Mouse (Mus musculus): ENCODE measurements around the gene Olfr1335.
"Not testable (repeated sequence)": the region's sequence is repeated elsewhere in the genome, so short reads cannot be mapped to it uniquely, and the experiment has no call there.

Olfr1335 gene

GRCm38 (mm10) chr4:118809844-118810243, at the start of gene Olfr1335:
Olfr1335 (minus strand) TSS chr4:118809944.
- no peak for DNase-seq (ENCODE audit: extremely low read depth, low read depth, low spot score)

- no peak for DNase-seq (ENCODE audit: extremely low read depth, low read depth, low spot score)
These were observed 26.4 kb upstream of the Olfr1335 start, which contains the start of gene Olfr1333 for GRCm38 (mm10) chr4:118836179-118836578. Olfr1333 (minus strand) TSS chr4:118836279.

DNA sequence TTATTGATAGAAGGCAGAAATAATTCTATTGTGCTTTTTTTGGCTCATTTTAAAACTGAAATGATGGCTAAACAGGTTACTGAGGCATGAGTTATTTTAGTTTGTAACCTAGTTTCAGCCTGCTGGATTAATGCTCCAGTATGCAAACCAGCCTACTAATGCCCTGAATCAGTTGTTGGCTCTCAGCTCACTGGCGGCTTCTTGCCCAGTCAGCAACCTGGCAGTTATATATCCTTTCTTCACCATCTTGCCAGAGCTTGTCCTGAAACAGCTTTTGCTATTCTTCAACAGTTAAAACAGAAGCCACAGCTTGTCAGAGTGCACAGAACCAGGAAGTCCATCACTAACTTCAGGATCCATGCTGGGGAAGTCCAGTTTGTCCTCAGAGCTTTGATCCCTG, 9.2 kb upstream of the Olfr1335 start:
- peak; percentile 37 for DNase-seq (ENCODE audit: extremely low read depth, low read depth, low spot score)

DNA sequence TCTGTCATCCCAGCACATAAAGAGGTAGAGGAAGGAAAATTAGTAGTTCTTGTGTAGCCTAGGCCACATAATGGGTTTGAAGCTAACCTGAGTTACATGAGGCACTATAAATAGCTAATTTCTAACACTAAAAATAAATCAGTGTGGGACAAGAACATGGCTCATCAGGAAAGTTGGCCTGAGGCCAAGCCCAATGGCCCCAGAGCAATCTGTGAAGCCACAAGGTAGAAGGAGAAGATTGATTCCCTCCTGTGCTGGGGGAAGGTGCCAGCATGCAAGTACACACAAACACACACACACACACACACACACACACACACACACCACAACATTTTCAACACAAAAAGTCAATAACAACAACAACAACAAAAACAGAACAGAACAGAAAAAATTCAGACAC, 16.9 kb downstream of the Olfr1335 start:
- DNase-seq (ENCODE audit: extremely low read depth, low read depth, low spot score): not testable (repeated sequence)

GRCm38 (mm10) chr4:118782486-118782885, 27.3 kb downstream of the Olfr1335 start, which contains the start of gene Olfr1337:
Olfr1337 (minus strand) TSS chr4:118782586.
- no peak for DNase-seq (ENCODE audit: extremely low read depth, low read depth, low spot score)
